Mouse (Mus musculus) forebrain, embryonic 16.5 days (tissue): ENCODE results near the gene Slc46a2. TPM values are rescaled to one million over a fixed set of nuclear protein-coding genes. Genes with fewer than 3 reads are reported as not detected.

ENCODE experiments used
- ATAC-seq: fragments of 200-750 bp; cut with Nextera tagmentation; 2 replicates; pipeline ENCODE4 v1.8.0; 2017; ENCODE audit warnings: mild to moderate bottlenecking, moderate library complexity
- H3K27ac ChIP-seq: fragments of 300-500 bp; sonication (generic); 2 replicates; pipeline ENCODE4 v1.5.1; 2014; ENCODE audit warnings: low read length, control low read depth
- H3K27me3 ChIP-seq: fragments of 300-500 bp; sonication (generic); replicated peaks from 2 replicates; pipeline ENCODE4 v1.6.1; 2014; ENCODE audit warnings: low read length; ENCODE audit not compliant: control insufficient read depth, insufficient read depth
- H3K36me3 ChIP-seq: fragments of 300-500 bp; sonication (generic); 2 replicates; pipeline ENCODE4 v1.6.1; 2014; ENCODE audit not compliant: control insufficient read depth, insufficient read depth
- H3K4me1 ChIP-seq: fragments of 300-500 bp; sonication (generic); replicated peaks from 2 replicates; pipeline ENCODE4 v1.6.1; 2014; ENCODE audit warnings: low read length; ENCODE audit not compliant: control insufficient read depth, insufficient read depth
- H3K4me2 ChIP-seq: fragments of 300-500 bp; sonication (generic); 2 replicates; pipeline ENCODE4 v1.6.1; 2014; ENCODE audit warnings: mild to moderate bottlenecking, low read length, control low read depth
- H3K4me3 ChIP-seq: fragments of 300-500 bp; sonication (generic); replicated peaks from 2 replicates; pipeline ENCODE4 v1.5.1; 2014; ENCODE audit warnings: mild to moderate bottlenecking, low read length, control low read depth
- H3K9ac ChIP-seq: fragments of 300-500 bp; sonication (generic); replicated peaks from 2 replicates; pipeline ENCODE4 v1.6.1; 2014; ENCODE audit warnings: low read depth, low read length, control low read depth
- H3K9me3 ChIP-seq: fragments of 300-500 bp; sonication (generic); 2 replicates; pipeline ENCODE4 v1.6.1; 2016; ENCODE audit warnings: low read length; ENCODE audit not compliant: control insufficient read depth
- WGBS: fragments of 180-500 bp; shearing (Covaris S2); extraction: QIAGEN DNeasy Blood & Tissue Kit; methylation state at CpG from one replicate; pipeline ENCODE4 v1.1.7; 2014; 5-methylcytosine and 5-hydroxymethylcytosine counted together
- polyA plus RNA-seq: library from polyadenylated mRNA; unstranded; fragments of >200 nt; fragmentation: Nextera tagmentation; extraction: Ambion mirVana; gene quantifications from 2 replicates; pipeline ENCODE4 v1.2.1, GENCODE M21; 2015

Slc46a2 gene
- 0.16 TPM in 1 of 2 replicates, not detected in the other for polyA plus RNA-seq

GRCm38 (mm10) chr4:59914608-59915403 lies at the start of gene Slc46a2:
Slc46a2 (minus strand) TSS chr4:59915056.
- Histone ChIP-seq H3K27ac (no peak within 1 kb of the TSS), H3K4me2 (no peak within 1 kb of the TSS), H3K4me1 (no peaks in the 10 kb centered on the region), H3K36me3 (no peaks in the 10 kb centered on the region), H3K9ac (no peak within 1 kb of the TSS), H3K9me3 (no peaks in the 10 kb centered on the region), H3K27me3 (no peaks in the 10 kb centered on the region), H3K4me3 (no peak within 1 kb of the TSS)
- 17% methylated on average over 22 of the region's 22 CpGs for WGBS
- ATAC-seq: no peak

- Histone ChIP-seq H3K9ac (no peak within 1 kb of the TSS), H3K9me3 (no peaks in the 10 kb centered on the region), H3K36me3 (no peaks in the 10 kb centered on the region), H3K4me2 (no peak within 1 kb of the TSS), H3K4me3 (no peak within 1 kb of the TSS), H3K4me1 (no peaks in the 10 kb centered on the region), H3K27ac (no peak within 1 kb of the TSS), H3K27me3 (no peaks in the 10 kb centered on the region)
- 32% methylated on average over 3 of the region's 3 CpGs for WGBS
- no peak for ATAC-seq
These were observed 48.8 kb upstream of the Slc46a2 start, which contains the start of gene Mup6 for GRCm38 (mm10) chr4:59963405-59964344. Mup6 (plus strand) TSS chr4:59964294.

GRCm38 (mm10) chr4:59960610-59961009 lies 45.8 kb upstream of the Slc46a2 start, which contains the start of gene Mup4:
Mup4 (minus strand) TSS chr4:59960710.
- no peak within 1 kb of the TSS for H3K9ac ChIP-seq
- H3K4me3 ChIP-seq: no peak within 1 kb of the TSS
- no peaks in the 10 kb centered on the region for H3K36me3 ChIP-seq
- no peaks in the 10 kb centered on the region for H3K4me1 ChIP-seq
- H3K9me3 ChIP-seq: no peaks in the 10 kb centered on the region
- no peak for ATAC-seq
- H3K4me2 ChIP-seq: no peak within 1 kb of the TSS
- 80% methylated on average over 3 of the region's 3 CpGs for WGBS
- H3K27me3 ChIP-seq: no peaks in the 10 kb centered on the region
- H3K27ac ChIP-seq: no peak within 1 kb of the TSS

GRCm38 (mm10) chr4:59937543-59937942 lies 22.7 kb upstream of the Slc46a2 start:
- no peaks in the 10 kb centered on the region for H3K9me3 ChIP-seq
- no peak overlapping the region for H3K9ac ChIP-seq
- no peaks in the 10 kb centered on the region for H3K36me3 ChIP-seq
- no peaks in the 10 kb centered on the region for H3K27me3 ChIP-seq
- no peak overlapping the region for H3K4me2 ChIP-seq
- 88% methylated on average over 2 of the region's 2 CpGs for WGBS
- ATAC-seq: no peak
- H3K4me1 ChIP-seq: no peaks in the 10 kb centered on the region
- no peak overlapping the region for H3K27ac ChIP-seq
- H3K4me3 ChIP-seq: no peak overlapping the region

GRCm38 (mm10) chr4:59932505-59933281 lies 17.8 kb upstream of the Slc46a2 start:
- Histone ChIP-seq H3K36me3 (no peaks in the 10 kb centered on the region), H3K9me3 (no peaks in the 10 kb centered on the region), H3K4me2 (no peak overlapping the region), H3K27me3 (no peaks in the 10 kb centered on the region), H3K4me1 (no peaks in the 10 kb centered on the region), H3K27ac (no peak overlapping the region), H3K9ac (no peak overlapping the region), H3K4me3 (no peak overlapping the region)
- peak; percentile 88 for ATAC-seq
- WGBS: 57% methylated on average over 6 of the region's 6 CpGs

- no peaks in the 10 kb centered on the region for H3K27me3 ChIP-seq
- no peak overlapping the region for H3K4me2 ChIP-seq
- H3K9ac ChIP-seq: no peak overlapping the region
- no peak overlapping the region for H3K4me3 ChIP-seq
- ATAC-seq: 0 out of 2 replicates have a peak, but pooled peaks have one; percentile 28
- no peaks in the 10 kb centered on the region for H3K4me1 ChIP-seq
- H3K9me3 ChIP-seq: no peaks in the 10 kb centered on the region
- H3K36me3 ChIP-seq: no peaks in the 10 kb centered on the region
- 16% methylated on average over 6 of the region's 6 CpGs for WGBS
- no peak overlapping the region for H3K27ac ChIP-seq
These were observed 13.5 kb upstream of the Slc46a2 start for GRCm38 (mm10) chr4:59928347-59928746.

- H3K27ac ChIP-seq: no peak overlapping the region
- H3K27me3 ChIP-seq: no peaks in the 10 kb centered on the region
- no peak overlapping the region for H3K4me3 ChIP-seq
- H3K4me1 ChIP-seq: no peaks in the 10 kb centered on the region
- no peak overlapping the region for H3K4me2 ChIP-seq
- ATAC-seq: no peak
- 86% methylated on average over 3 of the region's 3 CpGs for WGBS
- H3K9ac ChIP-seq: no peak overlapping the region
- H3K36me3 ChIP-seq: no peaks in the 10 kb centered on the region
- no peaks in the 10 kb centered on the region for H3K9me3 ChIP-seq
These were observed 12.8 kb upstream of the Slc46a2 start for GRCm38 (mm10) chr4:59927666-59928065.

GRCm38 (mm10) chr4:59925082-59925481 lies 10.2 kb upstream of the Slc46a2 start:
- no peaks in the 10 kb centered on the region for H3K4me1 ChIP-seq
- H3K4me3 ChIP-seq: no peak overlapping the region
- H3K27ac ChIP-seq: no peak overlapping the region
- WGBS: 88% methylated on average over 9 of the region's 9 CpGs
- H3K9ac ChIP-seq: no peak overlapping the region
- H3K27me3 ChIP-seq: no peaks in the 10 kb centered on the region
- no peaks in the 10 kb centered on the region for H3K9me3 ChIP-seq
- ATAC-seq: no peak
- no peaks in the 10 kb centered on the region for H3K36me3 ChIP-seq
- no peak overlapping the region for H3K4me2 ChIP-seq
